23 mouse cellular contexts compared by ENCODE assay signal in the genomic region with DNA sequence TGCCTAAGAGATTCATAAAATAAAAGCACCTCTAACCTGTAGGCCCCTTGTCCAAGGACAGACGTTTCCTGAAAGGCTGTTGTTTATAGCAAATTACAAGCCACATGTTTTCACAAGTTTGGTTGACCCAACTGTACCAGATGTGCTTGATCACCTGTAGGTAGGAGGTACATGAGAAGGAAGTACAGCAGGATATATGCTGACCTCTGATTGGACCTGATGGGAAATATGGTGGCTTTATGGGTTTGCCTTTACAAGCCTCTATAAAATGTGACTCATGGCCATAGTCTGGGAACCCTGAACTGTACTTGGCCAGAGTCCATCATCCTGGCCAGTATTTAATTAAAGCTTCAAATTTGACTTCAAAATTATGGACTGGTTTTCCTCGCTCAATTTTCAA. TPM values are rescaled to one million over a fixed set of nuclear protein-coding genes. Genes with fewer than 3 reads are reported as not detected.
DNase-seq lines count a peak whose midpoint lies in the region; ATAC-seq and TF ChIP-seq lines count a peak whose summit lies in the region.
"Had no signal": no experiment of that assay in that cellular context is flagged by ENCODE, and none has a peak within 500 bp of the region (broad histone marks: within the 10 kb centered on the region; RNA-seq: fewer than 3 reads in every experiment).

No protein-coding gene starts in this region.

- 46% methylated on average over 2 of the region's 2 CpGs for WGBS in kidney, embryonic 16.5 days
- 69% methylated on average over 2 of the region's 2 CpGs for WGBS in intestine, embryonic 15.5 days
- 51% methylated on average over 2 of the region's 2 CpGs for WGBS in intestine, postnatal 0 days

- H3K4me1 ChIP-seq in kidney, embryonic 16.5 days (ENCODE audit: insufficient read depth, low read length) = no peaks in the 10 kb centered on the region
- no peaks in the 10 kb centered on the region for H3K4me1 ChIP-seq in intestine, embryonic 15.5 days (replicated peaks)
- H3K4me1 ChIP-seq in intestine, postnatal 0 days (replicated peaks; ENCODE audit: control insufficient read depth, insufficient read depth, low read length) = no peaks in the 10 kb centered on the region
- H3K4me1 ChIP-seq: embryonic facial prominence, embryonic 13.5 days; forebrain, embryonic 13.5 days; heart, embryonic 12.5 days; hindbrain, embryonic 15.5 days had no signal

- no peaks in the 10 kb centered on the region for H3K36me3 ChIP-seq in kidney, embryonic 16.5 days (ENCODE audit: insufficient read depth, low read length)
- no peaks in the 10 kb centered on the region for H3K36me3 ChIP-seq in intestine, embryonic 15.5 days
- H3K36me3 ChIP-seq in intestine, postnatal 0 days (ENCODE audit: control insufficient read depth, insufficient read depth) = no peaks in the 10 kb centered on the region
- H3K36me3 ChIP-seq: embryonic facial prominence, embryonic 13.5 days; G1E; heart, embryonic 12.5 days; hindbrain, embryonic 15.5 days had no signal

- no peak overlapping the region for H3K27ac ChIP-seq in kidney, embryonic 16.5 days (ENCODE audit: low read length)
- H3K27ac ChIP-seq in intestine, embryonic 15.5 days = no peak overlapping the region
- H3K27ac ChIP-seq in intestine, postnatal 0 days (ENCODE audit: low read depth, low read length) = no peak overlapping the region
- H3K27ac ChIP-seq: embryonic facial prominence, embryonic 13.5 days; forebrain, embryonic 13.5 days; hindbrain, embryonic 15.5 days had no signal

- no peak overlapping the region for H3K4me2 ChIP-seq in kidney, embryonic 16.5 days (replicated peaks; ENCODE audit: low read depth, low read length)
- H3K4me2 ChIP-seq in intestine, embryonic 15.5 days (replicated peaks) = no peak overlapping the region
- no peak overlapping the region for H3K4me2 ChIP-seq in intestine, postnatal 0 days (replicated peaks; ENCODE audit: low read depth)
- H3K4me2 ChIP-seq: embryonic facial prominence, embryonic 13.5 days; forebrain, embryonic 13.5 days; heart, embryonic 12.5 days; hindbrain, embryonic 15.5 days had no signal

- no peak overlapping the region for H3K9ac ChIP-seq in kidney, embryonic 16.5 days (replicated peaks; ENCODE audit: low read length)
- H3K9ac ChIP-seq in intestine, embryonic 15.5 days = no peak overlapping the region
- H3K9ac ChIP-seq in intestine, postnatal 0 days (ENCODE audit: low read depth, low read length) = no peak overlapping the region
- H3K9ac ChIP-seq: embryonic facial prominence, embryonic 13.5 days; forebrain, embryonic 13.5 days; forebrain, postnatal 0 days; heart, embryonic 12.5 days; hindbrain, embryonic 15.5 days had no signal

- DNase-seq in kidney, adult 11 months = no peak
- DNase-seq in cerebellum, postnatal 25 days = no peak
- DNase-seq in cerebellum, adult 11-12 months = no peak
- DNase-seq: adrenal gland, adult 8-10 months; adrenal gland, postnatal 36 days; B cell, adult 2 months; cerebellum, adult 8-10 months; cerebellum, postnatal 14 days; forebrain, postnatal 0 days; gastrocnemius, postnatal 14 days; heart, postnatal 36 days had no signal

- 0 out of 2 replicates have a peak, but pooled peaks have one; percentile 42 for ATAC-seq in kidney, embryonic 16.5 days (ENCODE audit: low FRiP score, low TSS enrichment)
- ATAC-seq in intestine, embryonic 15.5 days = peak; percentile 65
- ATAC-seq in intestine, postnatal 0 days = peak; percentile 90
- ATAC-seq: CD4-positive, CD25-positive, alpha-beta regulatory T cell, adult 4 months; forebrain, embryonic 13.5 days; forebrain, postnatal 0 days had no signal

- H3K27me3 ChIP-seq in kidney, embryonic 16.5 days (ENCODE audit: insufficient read depth, low read length) = no peaks in the 10 kb centered on the region
- no peaks in the 10 kb centered on the region for H3K27me3 ChIP-seq in intestine, embryonic 15.5 days (replicated peaks)
- H3K27me3 ChIP-seq in intestine, postnatal 0 days (replicated peaks; ENCODE audit: control insufficient read depth, insufficient read depth, low read length) = no peaks in the 10 kb centered on the region
- H3K27me3 ChIP-seq: embryonic facial prominence, embryonic 13.5 days; forebrain, embryonic 13.5 days; heart, embryonic 12.5 days; hindbrain, embryonic 15.5 days had no signal

- H3K4me3 ChIP-seq in kidney, embryonic 16.5 days (ENCODE audit: low read length) = no peak overlapping the region
- no peak overlapping the region for H3K4me3 ChIP-seq in intestine, embryonic 15.5 days (replicated peaks)
- H3K4me3 ChIP-seq in intestine, postnatal 0 days (ENCODE audit: low read depth, low read length) = no peak overlapping the region
- H3K4me3 ChIP-seq: embryonic facial prominence, embryonic 13.5 days; forebrain, embryonic 13.5 days; heart, embryonic 12.5 days; hindbrain, embryonic 15.5 days had no signal

- no peaks in the 10 kb centered on the region for H3K9me3 ChIP-seq in kidney, embryonic 16.5 days (ENCODE audit: low read length)
- no peaks in the 10 kb centered on the region for H3K9me3 ChIP-seq in intestine, embryonic 15.5 days
- no peaks in the 10 kb centered on the region for H3K9me3 ChIP-seq in intestine, postnatal 0 days (ENCODE audit: control insufficient read depth)
- H3K9me3 ChIP-seq: embryonic facial prominence, embryonic 13.5 days; forebrain, embryonic 13.5 days; G1E; heart, embryonic 12.5 days; hindbrain, embryonic 15.5 days had no signal

- TF ChIP-seq CTCF in intestine, postnatal 0 days (IDR thresholded peaks at IDR 0.05; ENCODE audit: low read depth) = no peak

RNA-seq across cellular contexts. Expression of gene Slc46a2, which starts 22.7 kb away (rescaled TPM):
- polyA plus RNA-seq in kidney, embryonic 16.5 days (2015; fragmentation: Nextera tagmentation; extraction: Ambion mirVana) = 0.06 TPM in 1 of 2 replicates, not detected in the other
- polyA plus RNA-seq in intestine, embryonic 15.5 days (2015; fragmentation: Nextera tagmentation; extraction: Ambion mirVana) = not detected in 2 replicates
- polyA plus RNA-seq in intestine, postnatal 0 days (2015; fragmentation: Nextera tagmentation; extraction: Ambion mirVana) = not detected in 2 replicates
- polyA plus RNA-seq: cortical plate, adult 2 months; forebrain, embryonic 13.5 days; G1E; heart, embryonic 12.5 days; hindbrain, embryonic 11.5 days; hindbrain, embryonic 15.5 days had no signal

RNA-seq across cellular contexts. Expression of gene Mup4, which starts 23.0 kb away (rescaled TPM):
- polyA plus RNA-seq in kidney, embryonic 16.5 days (2015; fragmentation: Nextera tagmentation; extraction: Ambion mirVana) = not detected in 2 replicates
- not detected in 2 replicates for polyA plus RNA-seq in intestine, embryonic 15.5 days (2015; fragmentation: Nextera tagmentation; extraction: Ambion mirVana)
- polyA plus RNA-seq in intestine, postnatal 0 days (2015; fragmentation: Nextera tagmentation; extraction: Ambion mirVana) = not detected in 2 replicates
- polyA plus RNA-seq: CD4-positive, CD25-positive, alpha-beta regulatory T cell, adult 4 months; cortical plate, adult 2 months; embryonic facial prominence, embryonic 13.5 days; forebrain, embryonic 13.5 days; forebrain, postnatal 0 days; G1E; heart, embryonic 12.5 days; heart, embryonic 16.5 days; hindbrain, embryonic 11.5 days; hindbrain, embryonic 15.5 days had no signal

RNA-seq across cellular contexts. Expression of gene Mup6, which starts 26.6 kb away (rescaled TPM):
- not detected in 2 replicates for polyA plus RNA-seq in kidney, embryonic 16.5 days (2015; fragmentation: Nextera tagmentation; extraction: Ambion mirVana)
- not detected in 2 replicates for polyA plus RNA-seq in intestine, embryonic 15.5 days (2015; fragmentation: Nextera tagmentation; extraction: Ambion mirVana)
- not detected in 2 replicates for polyA plus RNA-seq in intestine, postnatal 0 days (2015; fragmentation: Nextera tagmentation; extraction: Ambion mirVana)
- polyA plus RNA-seq: CD4-positive, CD25-positive, alpha-beta regulatory T cell, adult 4 months; cortical plate, adult 2 months; embryonic facial prominence, embryonic 13.5 days; forebrain, embryonic 13.5 days; forebrain, postnatal 0 days; G1E; heart, embryonic 12.5 days; heart, embryonic 16.5 days; hindbrain, embryonic 11.5 days; hindbrain, embryonic 15.5 days had no signal
